Mouse (Mus musculus) cerebellum, adult 9-10 months (tissue): ENCODE results near the gene Hlf.

Experiments used
- DNase-seq: peaks from one replicate; pipeline ENCODE4 v3.0.0; 2022

Hlf gene

DNA sequence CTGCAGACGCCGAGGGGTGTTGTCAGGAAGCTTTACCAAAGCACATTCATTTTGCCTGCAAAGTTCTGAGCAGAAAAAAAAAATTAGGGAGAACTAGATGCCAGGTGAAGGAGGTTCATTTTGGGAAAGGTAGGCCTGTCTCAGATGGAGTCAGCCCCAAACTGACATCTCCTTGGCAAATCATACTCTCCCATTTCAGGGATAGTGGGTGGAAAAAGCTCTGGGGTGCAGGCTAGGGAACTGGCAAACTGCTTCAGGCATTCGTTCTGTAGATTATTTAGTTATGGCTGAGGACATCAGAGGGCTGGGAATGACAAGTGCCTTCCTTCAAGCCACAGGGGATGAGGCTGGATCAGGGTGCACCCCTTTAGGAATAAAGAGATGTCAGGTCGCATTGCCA, 58.0 kb downstream of the Hlf start:
- no peak for DNase-seq

DNA sequence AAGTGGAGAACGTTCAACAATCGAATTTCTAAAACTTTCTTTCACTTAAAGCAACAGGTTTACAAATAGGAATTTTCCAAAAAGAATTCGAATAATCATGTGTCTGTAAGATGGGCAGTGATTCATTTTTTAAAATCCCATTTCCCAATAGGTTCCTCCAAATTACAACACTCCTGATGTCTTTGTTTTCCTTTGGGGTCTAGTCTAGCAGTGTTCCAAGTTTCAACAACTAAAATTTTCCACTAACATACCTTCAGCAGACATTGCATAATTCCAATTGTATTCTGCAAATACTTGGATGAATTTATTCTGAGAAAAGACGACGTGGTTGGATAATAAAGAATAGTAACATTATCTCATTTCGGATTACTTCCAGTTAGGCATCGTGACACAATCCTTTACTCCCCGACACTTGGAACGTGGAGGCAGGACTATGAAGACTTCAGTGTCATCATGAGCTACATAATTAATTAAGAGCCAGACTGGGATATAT, 60.4 kb downstream of the Hlf start:
- DNase-seq: no peak

DNA sequence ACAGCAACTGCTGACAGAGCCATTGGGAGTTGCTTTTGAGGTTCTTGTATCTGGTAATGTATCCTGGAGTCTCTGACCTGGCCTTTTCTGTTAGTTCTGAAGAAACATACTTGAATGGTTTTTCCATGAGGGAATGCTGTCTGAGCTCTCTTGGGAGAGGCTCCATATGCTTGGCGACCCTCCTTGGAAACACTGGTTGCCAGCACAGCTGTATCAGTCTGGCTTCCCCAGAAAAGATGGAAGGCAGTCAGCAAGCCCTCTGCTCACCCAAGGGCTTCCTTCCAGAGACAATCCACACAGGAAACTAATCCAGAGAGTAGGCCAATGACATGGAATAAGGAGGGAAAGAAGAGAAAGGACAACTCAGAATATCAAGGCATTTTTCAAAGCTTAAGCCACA, 63.9 kb downstream of the Hlf start:
- no peak for DNase-seq

DNA sequence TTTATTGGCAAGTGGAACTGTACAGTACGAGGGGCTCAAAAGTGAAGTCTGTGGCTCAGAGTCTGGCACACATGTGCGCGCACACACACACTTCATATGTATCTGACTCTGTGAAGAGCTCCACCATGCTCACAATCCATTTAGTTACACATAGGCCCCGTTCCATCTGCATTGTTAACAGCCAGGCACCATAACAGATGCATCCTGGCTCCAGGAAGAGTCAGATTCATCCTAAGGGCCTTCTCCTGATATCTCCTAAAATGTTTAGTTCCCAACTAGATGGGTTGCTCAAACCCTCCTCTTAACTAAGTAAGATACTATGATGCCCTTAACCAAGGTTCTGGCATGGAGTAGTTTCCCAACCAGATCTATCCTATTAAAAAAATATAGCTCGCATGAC, 64.5 kb downstream of the Hlf start:
- DNase-seq: no peak

DNA sequence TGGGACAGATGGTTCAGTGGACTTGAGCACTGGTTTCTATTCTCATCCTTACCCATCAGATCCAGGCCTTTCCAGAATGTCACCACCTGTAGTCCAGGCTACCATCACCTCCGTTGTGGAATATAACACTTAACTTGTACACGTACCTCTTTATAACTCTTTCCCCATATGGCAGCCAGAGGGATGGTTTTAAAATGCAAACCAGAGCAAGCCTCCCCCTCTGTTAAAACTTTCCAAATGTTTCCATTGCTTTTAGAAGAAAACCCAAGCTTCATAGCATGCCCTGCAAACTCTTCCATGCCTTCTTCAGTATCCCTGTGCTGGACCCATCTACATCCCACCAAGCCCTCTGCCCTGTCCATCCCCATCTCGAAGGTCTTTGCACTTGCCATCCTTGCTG, 66.1 kb downstream of the Hlf start:
- DNase-seq: no peak

DNA sequence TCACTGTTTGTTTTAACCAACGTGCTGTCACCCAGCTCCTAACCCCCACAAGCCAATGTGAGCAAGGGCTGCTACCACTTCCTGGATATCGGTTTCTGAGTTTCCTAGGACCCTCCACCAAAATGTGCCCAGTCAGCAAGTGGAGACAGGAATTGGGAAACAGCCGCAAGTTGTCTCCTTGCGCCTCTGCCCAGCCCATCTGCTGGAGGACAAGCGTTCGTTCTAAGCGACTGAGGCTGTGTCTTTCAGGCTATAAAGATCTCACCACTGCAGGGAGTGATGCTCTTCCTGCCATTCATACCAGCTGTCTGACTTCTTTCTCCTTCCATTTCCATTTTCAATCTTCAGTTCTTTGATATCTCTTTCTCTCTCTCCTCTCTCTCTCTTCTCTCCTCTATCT, 69.8 kb downstream of the Hlf start:
- DNase-seq: no peak

DNA sequence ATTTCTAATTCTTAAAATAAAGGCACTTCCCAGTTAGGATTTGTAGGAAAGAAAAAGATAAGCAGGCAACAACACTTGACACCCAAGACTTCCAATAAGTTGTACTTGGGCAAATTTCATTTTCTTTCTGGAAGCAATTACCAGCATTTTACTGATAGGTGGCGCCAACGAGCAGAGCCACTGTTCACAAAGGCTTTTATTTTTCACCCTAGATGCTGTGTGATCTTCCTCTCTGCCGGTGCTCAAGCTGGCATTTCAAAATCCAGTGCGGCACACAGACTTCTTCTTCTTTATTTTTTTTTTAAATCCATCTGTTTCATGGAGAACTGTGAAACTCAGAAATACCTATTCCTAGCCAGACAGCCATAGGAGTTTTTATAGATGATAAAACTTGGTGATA, 73.2 kb downstream of the Hlf start:
- peak; percentile 59 for DNase-seq

DNA sequence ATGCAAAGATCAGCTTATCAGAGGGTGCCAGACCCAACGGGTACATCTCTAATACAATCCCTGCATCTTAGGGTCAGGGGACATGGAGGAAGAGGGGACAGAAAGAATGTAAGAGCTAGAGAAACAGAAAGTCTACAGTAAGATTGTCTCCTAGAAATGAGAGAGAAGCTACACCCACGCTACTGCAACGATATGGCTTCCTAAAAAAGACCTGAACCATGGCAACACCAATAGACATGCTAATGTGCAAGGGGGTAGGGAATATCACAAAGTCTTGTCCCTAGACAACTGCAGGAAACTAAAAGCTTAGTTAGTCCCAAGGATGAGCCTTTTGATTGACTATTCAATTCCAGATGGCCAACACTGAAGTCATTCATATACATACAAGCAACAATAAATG, 76.1 kb downstream of the Hlf start:
- no peak for DNase-seq

DNA sequence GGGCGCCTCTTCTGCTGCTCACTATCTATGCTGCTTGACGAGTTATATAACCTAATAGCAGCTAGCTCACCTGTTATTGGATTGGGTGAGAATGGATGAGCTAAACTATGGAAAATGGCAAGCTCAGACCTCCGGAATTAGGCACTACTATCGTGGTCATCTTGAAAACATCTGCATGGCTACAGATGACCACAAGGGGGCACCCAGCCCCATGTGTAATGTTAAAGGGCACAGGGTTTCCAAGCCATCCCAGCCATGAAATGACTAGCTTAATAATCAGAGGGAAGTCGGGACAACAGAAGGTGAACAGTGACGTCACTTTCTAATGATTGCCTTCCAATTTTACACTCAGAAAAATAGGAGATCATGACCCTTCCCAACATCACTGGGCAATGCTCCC, 83.7 kb downstream of the Hlf start:
- DNase-seq: peak; percentile 65

DNA sequence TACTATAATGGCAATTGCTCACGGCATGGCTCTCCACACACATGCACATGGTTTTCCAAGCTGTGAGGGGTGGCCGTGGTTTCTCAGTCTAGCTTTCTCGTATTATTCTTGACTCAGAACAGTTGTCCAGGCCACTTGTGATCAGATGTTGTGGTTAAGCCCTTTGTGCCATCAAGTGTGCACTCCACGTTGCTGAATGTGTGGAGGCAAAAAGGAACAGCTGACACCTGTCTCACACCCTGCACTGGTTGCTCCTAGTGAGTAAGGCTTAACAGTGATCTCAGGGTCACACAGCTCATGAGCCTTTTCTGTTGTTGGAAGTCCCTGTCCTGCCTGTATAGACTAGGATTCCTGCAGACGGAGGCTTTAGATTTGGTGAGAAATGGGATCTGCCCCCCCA, 84.6 kb downstream of the Hlf start:
- DNase-seq: no peak

DNA sequence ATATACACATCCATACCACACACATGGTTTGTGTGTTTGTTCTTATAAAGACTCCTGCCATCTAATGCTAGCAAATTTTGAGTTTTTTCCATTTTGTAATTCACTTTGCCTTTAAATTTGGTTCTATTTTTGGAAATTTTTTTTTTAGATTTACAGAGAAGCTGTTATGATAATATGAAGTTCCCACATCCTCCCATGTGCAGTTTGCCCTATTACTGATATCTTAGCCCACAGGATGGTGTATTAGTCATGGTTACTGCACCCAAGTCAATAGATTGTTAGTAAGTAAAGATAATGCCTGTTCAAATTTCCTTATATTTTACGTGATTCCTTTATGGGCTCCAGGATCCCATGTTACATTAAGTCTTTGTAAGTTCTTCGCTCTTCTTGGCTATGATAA, 96.1 kb downstream of the Hlf start:
- DNase-seq: no peak

DNA sequence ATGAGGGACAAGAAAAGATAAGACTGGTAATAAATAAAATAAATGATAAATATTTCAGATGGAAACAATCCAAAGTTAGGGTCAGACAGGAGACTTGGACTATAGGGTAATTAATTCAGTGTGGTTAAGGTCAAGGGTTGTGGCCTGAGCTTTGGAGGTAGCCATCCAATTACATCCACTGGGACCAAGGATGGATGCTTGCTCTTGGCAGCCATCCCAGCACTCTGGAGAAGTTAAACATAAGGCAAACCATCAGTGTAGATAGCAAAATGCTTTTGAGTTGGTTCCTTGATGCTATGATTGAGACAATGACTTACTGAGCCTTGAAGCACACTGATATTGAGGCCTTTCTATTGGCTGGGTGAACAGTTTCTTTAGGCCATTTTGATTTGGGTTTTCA, 97.9 kb downstream of the Hlf start:
- DNase-seq: no peak

DNA sequence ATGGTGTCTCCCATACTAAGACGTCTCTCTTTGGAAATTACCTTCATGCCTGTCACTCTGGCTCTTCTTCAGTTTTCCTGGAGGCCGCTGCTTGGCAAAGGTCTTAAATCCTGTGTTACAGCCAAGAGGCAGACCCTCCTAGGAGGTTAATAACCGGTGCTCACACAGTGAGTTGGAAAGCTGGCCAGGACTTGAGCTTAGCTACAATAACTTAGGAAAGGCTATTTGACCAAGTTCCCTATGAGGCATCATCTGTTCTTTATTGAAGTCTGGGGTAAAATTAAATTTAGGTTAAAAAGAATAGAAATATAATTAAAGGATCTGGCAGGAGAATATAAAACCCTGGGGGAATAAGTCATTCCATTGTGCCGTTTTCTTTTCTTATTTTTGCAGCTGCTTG, 99.5 kb downstream of the Hlf start:
- no peak for DNase-seq

DNA sequence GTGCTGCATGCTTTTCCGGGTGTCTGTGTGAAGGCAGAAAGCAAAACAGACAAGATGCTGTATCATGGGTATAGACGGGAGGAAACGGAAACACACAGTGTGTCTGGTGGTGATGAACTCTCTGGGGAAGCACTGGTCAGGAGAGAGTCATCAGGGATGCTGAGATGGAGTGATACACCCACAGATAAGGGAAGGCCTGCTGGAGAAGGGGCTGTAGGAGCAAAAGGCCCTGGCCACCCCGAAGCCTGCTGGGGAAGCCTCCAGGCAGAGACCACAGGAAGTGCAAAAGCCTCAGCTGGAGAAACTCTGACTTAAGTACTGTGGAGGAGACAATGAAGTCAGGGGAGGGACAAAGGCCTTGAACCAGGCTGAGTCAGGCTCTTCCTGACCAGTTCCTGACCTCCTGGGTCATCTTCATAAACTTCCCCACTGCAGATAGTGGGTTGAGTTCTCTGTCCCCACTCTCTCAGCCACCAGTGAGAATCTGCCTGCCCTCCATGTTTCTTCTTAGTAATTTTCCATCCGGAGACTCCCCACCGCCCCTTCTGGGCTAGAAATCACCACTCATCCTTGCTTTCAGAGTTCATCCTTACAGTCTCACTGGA, 104.0 kb downstream of the Hlf start:
- no peak for DNase-seq
